Mouse (Mus musculus) CH12.LX (cell line): ENCODE measurements around the gene Jarid2.

Experiments
- CHD2 ChIP-seq: IDR thresholded peaks from 2 replicates; pipeline ENCODE4 v1.6.1; 2011; ENCODE audit warnings: low read length, improper control_type of control experiment
- CTCF ChIP-seq, 2 experiments: IDR thresholded peaks in 1 of 2; conservative IDR thresholded peaks in 1 of 2; 2 replicates each; pipeline ENCODE4 v1.5.1; 2011 to 2012; ENCODE audit warnings: low read depth in 2 of 2, low read length in 2 of 2, improper control_type of control experiment in 1 of 2, inconsistent platforms in 1 of 2, mild to moderate bottlenecking in 1 of 2, moderate library complexity in 1 of 2
- MAX ChIP-seq: IDR thresholded peaks from 2 replicates; pipeline ENCODE4 v1.6.1; 2011; ENCODE audit warnings: low read length, improper control_type of control experiment
- MAZ ChIP-seq: IDR thresholded peaks from 2 replicates; pipeline ENCODE4 v1.6.1; 2012; ENCODE audit warnings: low read depth, mild to moderate bottlenecking, inconsistent platforms, low read length, improper control_type of control experiment, moderate library complexity
- USF2 ChIP-seq: conservative IDR thresholded peaks from 2 replicates; pipeline ENCODE4 v1.6.1; 2011; ENCODE audit warnings: low read depth, low read length, improper control_type of control experiment
- ZC3H11A ChIP-seq: IDR thresholded peaks from 2 replicates; pipeline ENCODE4 v1.6.1; 2012; ENCODE audit warnings: low read depth, mild to moderate bottlenecking, inconsistent platforms, low read length, improper control_type of control experiment

GRCm38 (mm10) chr13:44706206-44706915, 22.9 kb upstream of the Jarid2 start:
- TF ChIP-seq ZC3H11A (no peak), MAZ (no peak), MAX (no peak), CTCF (conservative IDR thresholded peaks at IDR 0.05 in 1 of 2, IDR thresholded peaks at IDR 0.05 in 1 of 2; ENCODE audit: low read depth in 2 of 2, low read length in 2 of 2) (no peak), CHD2 (no peak), USF2 (no peak)
